Mouse (Mus musculus) heart, embryonic 14.5 days (tissue): ENCODE measurements around the gene Arpp21. TPM values are rescaled to one million over a fixed set of nuclear protein-coding genes. Genes with fewer than 3 reads are reported as not detected.

Experiments
- ATAC-seq: fragments of 200-750 bp; cut with Nextera tagmentation; 2 replicates; pipeline ENCODE4 v1.8.0; 2017; ENCODE audit warnings: low read depth, moderate TSS enrichment; ENCODE audit not compliant: insufficient number of reproducible peaks, insufficient read depth, low FRiP score
- H3K27ac ChIP-seq, 2 experiments: fragments of 200-500 bp in 1 of 2; fragments of 300-500 bp in 1 of 2; sonication (generic) in 1 of 2; replicated peaks in 1 of 2; 2 replicates each; pipeline ENCODE4 v1.5.1; 2012 to 2014; ENCODE audit warnings: low read depth in 2 of 2, low read length in 2 of 2, control low read depth in 1 of 2, mild to moderate bottlenecking in 1 of 2, mixed read lengths in 1 of 2; ENCODE audit not compliant: control insufficient read depth in 1 of 2, insufficient read depth in 1 of 2
- H3K27me3 ChIP-seq: fragments of 300-500 bp; sonication (generic); 2 replicates; pipeline ENCODE4 v1.6.1; 2014; ENCODE audit warnings: mild to moderate bottlenecking, low read length, control low read depth; ENCODE audit not compliant: control insufficient read depth, insufficient read depth
- H3K36me3 ChIP-seq: fragments of 300-500 bp; sonication (generic); 2 replicates; pipeline ENCODE4 v1.6.1; 2014; ENCODE audit warnings: mild to moderate bottlenecking, control low read depth, low read length, mixed read lengths; ENCODE audit not compliant: control insufficient read depth, insufficient read depth
- H3K4me1 ChIP-seq, 2 experiments: fragments of 200-500 bp in 1 of 2; fragments of 300-500 bp in 1 of 2; sonication (generic) in 1 of 2; 2 replicates each; pipeline ENCODE4 v1.6.1; 2012 to 2014; ENCODE audit warnings: low read length in 2 of 2, control low read depth in 1 of 2, mixed read lengths in 1 of 2; ENCODE audit not compliant: control insufficient read depth in 2 of 2, insufficient read depth in 2 of 2
- H3K4me2 ChIP-seq: fragments of 300-500 bp; sonication (generic); 2 replicates; pipeline ENCODE4 v1.6.1; 2014; ENCODE audit warnings: mild to moderate bottlenecking, low read length
- H3K4me3 ChIP-seq, 2 experiments: fragments of 200-500 bp in 1 of 2; fragments of 300-500 bp in 1 of 2; sonication (generic) in 1 of 2; 2 replicates each; pipeline ENCODE4 v1.5.1; 2012 to 2014; ENCODE audit warnings: low read length in 2 of 2, mild to moderate bottlenecking in 2 of 2, control low read depth in 1 of 2, low read depth in 1 of 2, moderate library complexity in 1 of 2; ENCODE audit not compliant: control insufficient read depth in 1 of 2, insufficient read depth in 1 of 2
- H3K9ac ChIP-seq: fragments of 300-500 bp; sonication (generic); 2 replicates; pipeline ENCODE4 v1.6.1; 2014; ENCODE audit warnings: mild to moderate bottlenecking, low read length
- H3K9me3 ChIP-seq: fragments of 300-500 bp; sonication (generic); 2 replicates; pipeline ENCODE4 v1.6.1; 2016; ENCODE audit warnings: low read length, control low read depth; ENCODE audit not compliant: control insufficient read depth
- WGBS: fragments of 180-500 bp; shearing (Covaris S2); extraction: QIAGEN DNeasy Blood & Tissue Kit; methylation state at CpG from one replicate; pipeline ENCODE4 v1.1.7; 2014; 5-methylcytosine and 5-hydroxymethylcytosine counted together
- polyA plus RNA-seq: library from polyadenylated mRNA; unstranded; fragments of >200 nt; fragmentation: Nextera tagmentation; extraction: Ambion mirVana; gene quantifications from 2 replicates; pipeline ENCODE4 v1.2.1, GENCODE M21; 2014

The Arpp21 gene
- polyA plus RNA-seq, 1 experiment from 2014 or later, result 4.7 TPM

DNA sequence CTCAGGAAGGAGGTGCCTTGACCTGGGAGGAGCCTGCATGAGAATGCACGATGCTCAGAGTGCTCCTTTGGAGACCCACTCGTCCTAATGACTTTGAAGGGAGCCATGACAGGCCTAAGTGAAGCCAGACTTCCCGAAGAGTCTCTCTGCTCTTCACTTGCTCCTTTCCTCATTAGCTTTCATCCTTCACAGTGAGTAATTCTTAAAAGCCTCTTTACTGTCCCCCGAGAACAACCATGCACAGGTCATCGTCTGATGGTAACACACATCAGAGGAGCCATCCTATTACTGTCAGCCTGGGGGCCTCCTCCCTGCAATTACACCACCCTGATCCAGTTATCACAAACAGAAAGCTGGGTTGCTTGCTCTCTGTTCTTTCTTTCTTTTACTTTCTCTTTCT lies 160.9 kb downstream of the Arpp21 start:
- WGBS, result 47% methylated on average over 5 of the region's 5 CpGs
- no peak overlapping the region for H3K4me2 ChIP-seq
- no peak overlapping the region for H3K4me3 ChIP-seq
- no peak overlapping the region for H3K9ac ChIP-seq
- no peaks in the 10 kb centered on the region for H3K36me3 ChIP-seq
- no peaks in the 10 kb centered on the region for H3K27me3 ChIP-seq
- H3K4me1 ChIP-seq, result peaks cover 7 to 8% of the 10 kb centered on the region in 2 experiments; a peak in 2 of 4 replicates
- H3K9me3 ChIP-seq, result no peaks in the 10 kb centered on the region
- H3K27ac ChIP-seq, result no peak overlapping the region
- ATAC-seq, result no peak

GRCm38 (mm10) chr9:112071368-112071767 lies 164.4 kb downstream of the Arpp21 start:
- no peaks in the 10 kb centered on the region for H3K36me3 ChIP-seq
- no peaks in the 10 kb centered on the region for H3K9me3 ChIP-seq
- H3K27me3 ChIP-seq, result no peaks in the 10 kb centered on the region
- H3K4me2 ChIP-seq, result peak overlapping the region; percentile 19
- 41% methylated on average over 3 of the region's 3 CpGs for WGBS
- 0 out of 2 replicates have a peak overlapping the region, but pooled peaks have one; percentile 41 for H3K9ac ChIP-seq
- peak overlapping the region; percentile 78 to 93 for H3K27ac ChIP-seq
- peak; percentile 64; the same call in 1 of the 2 replicates for ATAC-seq
- peaks cover 7 to 8% of the 10 kb centered on the region in 2 experiments; a peak in 2 of 4 replicates for H3K4me1 ChIP-seq
- no peak overlapping the region for H3K4me3 ChIP-seq

- ATAC-seq, result peak; percentile 54; the same call in 1 of the 2 replicates
- Histone ChIP-seq H3K27ac (peak overlapping the region; percentile 78 to 93), H3K4me2 (peak overlapping the region; percentile 19)
Measured at GRCm38 (mm10) chr9:112070961-112071360, 164.8 kb downstream of the Arpp21 start.

GRCm38 (mm10) chr9:112068250-112068649 lies 167.5 kb downstream of the Arpp21 start:
- Histone ChIP-seq H3K36me3 (no peaks in the 10 kb centered on the region), H3K9ac (no peak overlapping the region), H3K4me2 (no peak overlapping the region), H3K9me3 (no peaks in the 10 kb centered on the region), H3K4me1 (peaks cover 7 to 8% of the 10 kb centered on the region in 2 experiments; a peak in 2 of 4 replicates), H3K4me3 (no peak overlapping the region), H3K27me3 (no peaks in the 10 kb centered on the region), H3K27ac (no peak overlapping the region)
- ATAC-seq, result no peak
- 88% methylated on average over 5 of the region's 5 CpGs for WGBS

More at GRCm38 (mm10) chr9:112070961-112071360, 164.8 kb downstream of the Arpp21 start:
- WGBS, result 24% methylated on average over 5 of the region's 5 CpGs
- no peak overlapping the region for H3K4me3 ChIP-seq
- no peaks in the 10 kb centered on the region for H3K27me3 ChIP-seq
- H3K4me1 ChIP-seq, result peaks cover 7 to 8% of the 10 kb centered on the region in 2 experiments; a peak in 2 of 4 replicates
- no peak overlapping the region for H3K9ac ChIP-seq
- no peaks in the 10 kb centered on the region for H3K9me3 ChIP-seq
- H3K36me3 ChIP-seq, result no peaks in the 10 kb centered on the region

- no peak for ATAC-seq
- 63% methylated on average over 6 of the region's 6 CpGs for WGBS
- Histone ChIP-seq H3K27me3 (no peaks in the 10 kb centered on the region), H3K4me1 (no peaks in the 10 kb centered on the region), H3K9me3 (no peaks in the 10 kb centered on the region), H3K36me3 (no peaks in the 10 kb centered on the region), H3K4me3 (no peak overlapping the region), H3K9ac (no peak overlapping the region), H3K27ac (no peak overlapping the region), H3K4me2 (no peak overlapping the region)
Measured at GRCm38 (mm10) chr9:112060696-112061425, 174.9 kb downstream of the Arpp21 start.

DNA sequence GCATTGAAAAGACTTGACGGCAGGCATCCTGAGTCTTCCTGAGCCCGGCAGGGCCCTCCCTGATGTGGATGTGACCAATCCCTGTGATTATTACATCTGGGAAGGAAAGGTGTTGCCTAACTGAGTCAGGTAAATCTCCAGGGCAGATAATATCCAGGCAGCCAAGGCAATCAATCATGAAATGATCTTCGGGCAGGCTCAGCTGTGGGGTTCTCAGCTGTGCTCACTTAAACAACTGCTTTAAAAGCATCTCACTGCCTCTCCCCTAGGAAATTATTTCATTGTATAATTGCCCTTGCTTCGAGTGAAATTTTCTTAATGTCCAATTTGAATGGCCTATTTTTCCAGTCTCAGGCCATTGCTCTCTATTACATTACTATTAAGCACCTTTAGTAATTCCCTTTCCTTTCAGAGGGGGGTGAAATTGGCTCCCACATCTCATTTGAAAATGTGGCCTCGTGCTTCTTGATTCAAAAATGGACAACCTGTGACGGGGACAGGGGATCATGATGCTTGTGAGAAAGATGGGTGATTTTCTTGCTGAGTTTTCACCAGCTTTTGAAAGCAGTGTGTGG lies 180.8 kb downstream of the Arpp21 start:
- no peak overlapping the region for H3K4me2 ChIP-seq
- no peak overlapping the region for H3K27ac ChIP-seq
- H3K9me3 ChIP-seq, result no peaks in the 10 kb centered on the region
- WGBS, result 81% methylated on average over 6 of the region's 6 CpGs
- no peak for ATAC-seq
- no peaks in the 10 kb centered on the region for H3K36me3 ChIP-seq
- no peak overlapping the region for H3K4me3 ChIP-seq
- H3K4me1 ChIP-seq, result no peaks in the 10 kb centered on the region
- H3K9ac ChIP-seq, result no peak overlapping the region
- no peaks in the 10 kb centered on the region for H3K27me3 ChIP-seq

- no peaks in the 10 kb centered on the region for H3K9me3 ChIP-seq
- no peaks in the 10 kb centered on the region for H3K4me1 ChIP-seq
- H3K4me2 ChIP-seq, result no peak overlapping the region
- H3K27me3 ChIP-seq, result no peaks in the 10 kb centered on the region
- H3K9ac ChIP-seq, result no peak overlapping the region
- no peaks in the 10 kb centered on the region for H3K36me3 ChIP-seq
- no peak for ATAC-seq
- H3K4me3 ChIP-seq, result no peak overlapping the region
- 78% methylated on average over 9 of the region's 9 CpGs for WGBS
- no peak overlapping the region for H3K27ac ChIP-seq
Measured at GRCm38 (mm10) chr9:112047903-112048467, 187.8 kb downstream of the Arpp21 start.
